Mouse (Mus musculus) urinary bladder, adult 2 months (tissue): ENCODE data around the gene Hist1h1b. TPM values are rescaled to one million over a fixed set of nuclear protein-coding genes. Genes with fewer than 3 reads are reported as not detected.

Experiments
- DNase-seq: peaks from one replicate; pipeline ENCODE4 v3.0.0; 2022; ENCODE audit warnings: low spot score
- polyA plus RNA-seq: library from polyadenylated mRNA; depleted of rRNA; stranded (reverse); fragments of >200 nt; gene quantifications from 2 replicates; pipeline ENCODE4 v1.2.3, GENCODE M21; 2012; rRNA removed

The Hist1h1b gene
- polyA plus RNA-seq, 1 experiment = 0.39 TPM

GRCm38 (mm10) chr13:21733466-21733865 is 47.0 kb downstream of the Hist1h1b start:
- DNase-seq = no peak

Other genes with a start within 250 kb of the Hist1h1b start
- gene Zkscan8, start 249.5 kb downstream of the Hist1h1b start, polyA plus RNA-seq = 8.4 and 8.6 TPM in 2 replicates
- gene Olfr1366, start 237.8 kb downstream of the Hist1h1b start, polyA plus RNA-seq = not detected in 2 replicates
- gene Olfr1535, start 220.7 kb downstream of the Hist1h1b start, polyA plus RNA-seq = not detected in 2 replicates
- not detected in 2 replicates for gene Olfr1364, start 198.9 kb downstream of the Hist1h1b start, polyA plus RNA-seq
- not detected in 2 replicates for gene Olfr1362, start 166.6 kb downstream of the Hist1h1b start, polyA plus RNA-seq
- gene Olfr11, start 138.1 kb downstream of the Hist1h1b start, polyA plus RNA-seq = not detected in 2 replicates
- not detected in 2 replicates for gene Olfr1361, start 117.2 kb downstream of the Hist1h1b start, polyA plus RNA-seq
- gene Olfr1360, start 103.2 kb downstream of the Hist1h1b start, polyA plus RNA-seq = not detected in 2 replicates
- gene Olfr1359, start 82.5 kb downstream of the Hist1h1b start, polyA plus RNA-seq = not detected in 2 replicates
- gene Hist1h2bl, start 64.5 kb downstream of the Hist1h1b start, polyA plus RNA-seq = 0.91 TPM in 1 of 2 replicates, not detected in the other
- gene Hist1h2ai, start 64.2 kb downstream of the Hist1h1b start, polyA plus RNA-seq = not detected in 2 replicates
- not detected in 2 replicates for gene Hist1h3h, start 63.0 kb downstream of the Hist1h1b start, polyA plus RNA-seq
- 0.25 TPM in 1 of 2 replicates, not detected in the other for gene Hist1h2bm, start 58.6 kb downstream of the Hist1h1b start, polyA plus RNA-seq
- 1.2 and 1.7 TPM in 2 replicates for gene Hist1h4j, start 45.6 kb downstream of the Hist1h1b start, polyA plus RNA-seq
- 1.4 and 1.5 TPM in 2 replicates for gene Hist1h4k, start 30.1 kb downstream of the Hist1h1b start, polyA plus RNA-seq
- 0.28 TPM in 1 of 2 replicates, not detected in the other for gene Hist1h2ak, start 26.8 kb downstream of the Hist1h1b start, polyA plus RNA-seq
- gene Hist1h2bn, start 26.5 kb downstream of the Hist1h1b start, polyA plus RNA-seq = 0.96 and 1.9 TPM in 2 replicates
- 0.65 and 0.96 TPM in 2 replicates for gene Hist1h3i, start 2.7 kb upstream of the Hist1h1b start, polyA plus RNA-seq
- gene Hist1h2an, start 6.6 kb upstream of the Hist1h1b start, polyA plus RNA-seq = not detected in 2 replicates
- 0.16 TPM in 1 of 2 replicates, not detected in the other for gene Hist1h2bp, start 6.8 kb upstream of the Hist1h1b start, polyA plus RNA-seq
- 2.7 TPM in 2 replicates for gene Hist1h2bq, start 29.6 kb upstream of the Hist1h1b start, polyA plus RNA-seq
- not detected in 2 replicates for gene Hist1h2ao, start 29.8 kb upstream of the Hist1h1b start, polyA plus RNA-seq
- gene Hist1h4m, start 31.1 kb upstream of the Hist1h1b start, polyA plus RNA-seq = not detected in 2 replicates
- 3.2 and 5.1 TPM in 2 replicates for gene Hist1h4n, start 51.6 kb upstream of the Hist1h1b start, polyA plus RNA-seq
- 0.54 and 1.5 TPM in 2 replicates for gene Hist1h2ap, start 52.9 kb upstream of the Hist1h1b start, polyA plus RNA-seq
- gene Hist1h2br, start 53.1 kb upstream of the Hist1h1b start, polyA plus RNA-seq = 0.73 and 0.88 TPM in 2 replicates
- 1.7 TPM in 2 replicates for gene Zfp184, start 164.5 kb upstream of the Hist1h1b start, polyA plus RNA-seq
- gene Pom121l2, start 200.6 kb upstream of the Hist1h1b start, polyA plus RNA-seq = not detected in 2 replicates
- 0.52 and 0.73 TPM in 2 replicates for gene Prss16, start 229.1 kb upstream of the Hist1h1b start, polyA plus RNA-seq